Mouse (Mus musculus) left cerebral cortex, postnatal 10 days (tissue): ENCODE measurements around the gene Stard5. TPM values are rescaled to one million over a fixed set of nuclear protein-coding genes. Genes with fewer than 3 reads are reported as not detected.

Source experiments
- DNase-seq, 2 experiments: peaks; one replicate each; pipeline ENCODE4 v3.0.0; 2021 to 2022; ENCODE audit warnings: low spot score in 2 of 2, mixed read lengths in 1 of 2; ENCODE audit errors: extremely low spot score in 1 of 2
- intact Hi-C: fragments of 180-260 bp; cut with DNase I; formaldehyde crosslinking; loops from one replicate; pipeline ENCODE4 v1.15.1; 2025
- total RNA-seq, 2 experiments: library from RNA; stranded (reverse); gene quantifications; 2 replicates each; pipeline ENCODE4 v1.2.3; 2021

The Stard5 gene
- total RNA-seq, 2 experiments from 2014 or later, result 7.6 to 8.2 TPM

GRCm38 (mm10) chr7:83659159-83660065 is 27.7 kb downstream of the Stard5 start:
- intact Hi-C loops, result loop anchor here (10.0 kb wide), 2 partner anchors 145 to 425 kb away; partner anchors contain the start of gene Cemip

GRCm38 (mm10) chr7:83660273-83660691 is 28.5 kb downstream of the Stard5 start:
- intact Hi-C loops, result loop anchor here (10.0 kb wide), 2 partner anchors 145 to 425 kb away; partner anchors contain the start of gene Cemip

More at GRCm38 (mm10) chr7:83659159-83660065, 27.7 kb downstream of the Stard5 start:
- DNase-seq, result peak in 1 of 2 experiments; percentile 69

GRCm38 (mm10) chr7:83661031-83661430 is 29.3 kb downstream of the Stard5 start:
- intact Hi-C loops, result loop anchor here (10.0 kb wide), 2 partner anchors 144 to 424 kb away; partner anchors contain the start of gene Cemip

More at GRCm38 (mm10) chr7:83660273-83660691, 28.5 kb downstream of the Stard5 start:
- DNase-seq, result no peak

GRCm38 (mm10) chr7:83661763-83662162 is 30.0 kb downstream of the Stard5 start:
- intact Hi-C loops, result loop anchor here (10.0 kb wide), 2 partner anchors 143 to 423 kb away; partner anchors contain the start of gene Cemip
- DNase-seq, result no peak

More at GRCm38 (mm10) chr7:83661031-83661430, 29.3 kb downstream of the Stard5 start:
- DNase-seq, result no peak

GRCm38 (mm10) chr7:83662711-83663375 is 31.1 kb downstream of the Stard5 start:
- DNase-seq, result no peak

GRCm38 (mm10) chr7:83666087-83666595 is 34.4 kb downstream of the Stard5 start:
- DNase-seq, result no peak
- intact Hi-C loops, result loop anchor here (5.0 to 10.0 kb wide), 4 partner anchors 106 to 419 kb away; partner anchors contain the start of gene Cemip

More at GRCm38 (mm10) chr7:83662711-83663375, 31.1 kb downstream of the Stard5 start:
- intact Hi-C loops, result loop anchor here (10.0 kb wide), 2 partner anchors 142 to 422 kb away; partner anchors contain the start of gene Cemip

GRCm38 (mm10) chr7:83667936-83668645 is 36.3 kb downstream of the Stard5 start:
- intact Hi-C loops, result loop anchor here (5.0 to 10.0 kb wide), 4 partner anchors 104 to 417 kb away; partner anchors contain the start of gene Cemip
- no peak for DNase-seq

- intact Hi-C loops, result loop anchor here (5.0 to 10.0 kb wide), 4 partner anchors 104 to 416 kb away; partner anchors contain the start of gene Cemip
- DNase-seq, result peak; percentile 54 to 72
Observed at GRCm38 (mm10) chr7:83668724-83669123, 37.0 kb downstream of the Stard5 start.

GRCm38 (mm10) chr7:83671573-83671972 is 39.8 kb downstream of the Stard5 start:
- intact Hi-C loops, result no loop called here
- no peak for DNase-seq

GRCm38 (mm10) chr7:83675545-83676254 is 43.9 kb downstream of the Stard5 start:
- intact Hi-C loops, result loop anchor here (5.0 kb wide), 1 partner anchor 108 kb away; no protein-coding TSS in a partner anchor

GRCm38 (mm10) chr7:83677296-83677695 is 45.5 kb downstream of the Stard5 start:
- intact Hi-C loops, result loop anchor here (5.0 kb wide), 1 partner anchor 110 kb away; no protein-coding TSS in a partner anchor
- no peak for DNase-seq

More at GRCm38 (mm10) chr7:83675545-83676254, 43.9 kb downstream of the Stard5 start:
- DNase-seq, result peak in 1 of 2 experiments; percentile 30

- intact Hi-C loops, result loop anchor here (5.0 kb wide), 1 partner anchor 111 kb away; no protein-coding TSS in a partner anchor
- DNase-seq, result no peak
Observed at GRCm38 (mm10) chr7:83678506-83678905, 46.7 kb downstream of the Stard5 start.

GRCm38 (mm10) chr7:83682640-83683274 is 51.0 kb downstream of the Stard5 start:
- no peak for DNase-seq
- intact Hi-C loops, result no loop called here

- intact Hi-C loops, result no loop called here
- no peak for DNase-seq
Observed at GRCm38 (mm10) chr7:83695449-83696212, 63.9 kb downstream of the Stard5 start.

GRCm38 (mm10) chr7:83699066-83699745 is 67.4 kb downstream of the Stard5 start:
- intact Hi-C loops, result no loop called here
- no peak for DNase-seq
